Mouse (Mus musculus) gastrocnemius, adult 2 months (tissue): ENCODE measurements at regions not wholly inside any gene's neighbourhood (a gene's known extent, or its start where the extent isn't known, plus 50 kb on each side); places are given as distances from the start of the nearest gene placed in this dataset.

ENCODE experiments used
- DNase-seq: peaks from one replicate; pipeline ENCODE4 v3.0.0; 2022
- H3K27ac ChIP-seq: fragments of 200-600 bp; 2 replicates; pipeline ENCODE4 v1.8.1; 2022; ENCODE audit warnings: mild to moderate bottlenecking
- H3K4me3 ChIP-seq: fragments of 200-600 bp; 2 replicates; pipeline ENCODE4 v1.8.1; 2022; ENCODE audit warnings: mild to moderate bottlenecking, moderate library complexity
- CTCF ChIP-seq: fragments of 200-600 bp; IDR thresholded peaks from 2 replicates; pipeline ENCODE4 v1.8.1; 2022; ENCODE audit warnings: antibody characterized with exemption, mild to moderate bottlenecking, moderate library complexity
- intact Hi-C: fragments of 180-260 bp; cut with DNase I; formaldehyde crosslinking; loops from one replicate; pipeline ENCODE4 v1.15.1; 2025

- intact Hi-C loops = no loop called here
- no peak for DNase-seq
- no peak overlapping the region for H3K27ac ChIP-seq
- no peak overlapping the region for H3K4me3 ChIP-seq
- no peak for TF ChIP-seq CTCF
Measured at GRCm38 (mm10) chr9:46431053-46431452, 111.3 kb upstream of the 4931429L15Rik start.

- intact Hi-C loops = no loop called here
- TF ChIP-seq CTCF = no peak
- H3K4me3 ChIP-seq = no peak overlapping the region
- no peak for DNase-seq
- no peak overlapping the region for H3K27ac ChIP-seq
Measured at GRCm38 (mm10) chr9:46423184-46423967, 103.6 kb upstream of the 4931429L15Rik start.

- Histone ChIP-seq H3K4me3 (no peak overlapping the region), H3K27ac (no peak overlapping the region)
- DNase-seq = no peak
- no peak for TF ChIP-seq CTCF
- intact Hi-C loops = no loop called here
Measured at GRCm38 (mm10) chr9:46421688-46422274, 102.0 kb upstream of the 4931429L15Rik start.

GRCm38 (mm10) chr9:46411686-46412085 lies 91.9 kb upstream of the 4931429L15Rik start:
- intact Hi-C loops = no loop called here
- DNase-seq = no peak
- no peak overlapping the region for H3K27ac ChIP-seq
- H3K4me3 ChIP-seq = no peak overlapping the region
- no peak for TF ChIP-seq CTCF

- intact Hi-C loops = no loop called here
- no peak overlapping the region for H3K27ac ChIP-seq
Measured at GRCm38 (mm10) chr9:46408776-46409175, 89.0 kb upstream of the 4931429L15Rik start.

GRCm38 (mm10) chr9:46406606-46407005 lies 86.8 kb upstream of the 4931429L15Rik start:
- TF ChIP-seq CTCF = no peak
- no peak for DNase-seq
- Histone ChIP-seq H3K27ac (no peak overlapping the region), H3K4me3 (no peak overlapping the region)
- intact Hi-C loops = no loop called here

More at GRCm38 (mm10) chr9:46408776-46409175, 89.0 kb upstream of the 4931429L15Rik start:
- TF ChIP-seq CTCF = no peak
- DNase-seq = no peak
- no peak overlapping the region for H3K4me3 ChIP-seq

GRCm38 (mm10) chr9:46396591-46396990 lies 76.8 kb upstream of the 4931429L15Rik start:
- TF ChIP-seq CTCF = no peak
- H3K4me3 ChIP-seq = no peak overlapping the region
- no peak overlapping the region for H3K27ac ChIP-seq
- DNase-seq = no peak
- intact Hi-C loops = no loop called here

- no peak overlapping the region for H3K27ac ChIP-seq
- no peak overlapping the region for H3K4me3 ChIP-seq
- TF ChIP-seq CTCF = no peak
- no peak for DNase-seq
- intact Hi-C loops = no loop called here
Measured at GRCm38 (mm10) chr9:46395156-46395765, 75.5 kb upstream of the 4931429L15Rik start.

- no peak for TF ChIP-seq CTCF
Measured at GRCm38 (mm10) chr9:46394239-46394638, 74.5 kb upstream of the 4931429L15Rik start.

GRCm38 (mm10) chr9:46392641-46393321 lies 73.0 kb upstream of the 4931429L15Rik start:
- no peak overlapping the region for H3K27ac ChIP-seq
- peak; percentile 41 for DNase-seq
- peak; percentile 91 for TF ChIP-seq CTCF
- no peak overlapping the region for H3K4me3 ChIP-seq
- intact Hi-C loops = no loop called here

More at GRCm38 (mm10) chr9:46394239-46394638, 74.5 kb upstream of the 4931429L15Rik start:
- H3K4me3 ChIP-seq = no peak overlapping the region
- no peak overlapping the region for H3K27ac ChIP-seq
- intact Hi-C loops = no loop called here
- DNase-seq = peak; percentile 16

- intact Hi-C loops = no loop called here
- no peak for TF ChIP-seq CTCF
- Histone ChIP-seq H3K27ac (no peak overlapping the region), H3K4me3 (peak overlapping the region; percentile 48)
- no peak for DNase-seq
Measured at GRCm38 (mm10) chr9:46389741-46390140, 70.0 kb upstream of the 4931429L15Rik start.

GRCm38 (mm10) chr9:46388677-46389676 lies 69.2 kb upstream of the 4931429L15Rik start:
- intact Hi-C loops = no loop called here
- peak overlapping the region; percentile 48 for H3K4me3 ChIP-seq
- no peak for TF ChIP-seq CTCF

More at GRCm38 (mm10) chr9:46388677-46389676, 69.2 kb upstream of the 4931429L15Rik start:
- DNase-seq = no peak
- no peak overlapping the region for H3K27ac ChIP-seq
